Mouse (Mus musculus): ENCODE measurements around the gene Tshz3.

Gene Tshz3

GRCm38 (mm10) chr7:36786713-36787421, 88.9 kb downstream of the Tshz3 start:
- DNase-seq, result no peak

GRCm38 (mm10) chr7:36796392-36797187, 98.7 kb downstream of the Tshz3 start:
- DNase-seq, result no peak
